Mouse (Mus musculus) CD8-positive naive resting alpha-beta T cell, adult 57 days (primary cell): ENCODE results near the gene Polr2l. TPM values are rescaled to one million over a fixed set of nuclear protein-coding genes. Genes with fewer than 3 reads are reported as not detected.

Experiments
- total RNA-seq: library from RNA; stranded (reverse); gene quantifications from one replicate; pipeline ENCODE4 v1.2.4, GENCODE M21; 2023

Gene Polr2l
- total RNA-seq: 16.4 TPM

GRCm38 (mm10) chr7:141475011-141475804, at the start of gene Polr2l, which contains the start of gene Tspan4:
Gene Polr2l, minus strand, starts transcription at chr7:141475132.
Gene Tspan4, plus strand, starts transcription at chr7:141475240.

GRCm38 (mm10) chr7:141467230-141468030, 7.5 kb downstream of the Polr2l start, which contains the start of gene Cd151:
Gene Cd151, plus strand, starts transcription at chr7:141467392.

GRCm38 (mm10) chr7:141460391-141461113, 14.4 kb downstream of the Polr2l start, which contains the start of gene Cracr2b:
Gene Cracr2b, plus strand, starts transcription at chr7:141461094.

GRCm38 (mm10) chr7:141454967-141455551, 19.9 kb downstream of the Polr2l start, which contains the start of gene Pnpla2:
Gene Pnpla2, plus strand, starts transcription at chr7:141455198.

GRCm38 (mm10) chr7:141447110-141447991, 27.6 kb downstream of the Polr2l start, which contains the start of gene Rplp2:
Gene Rplp2, plus strand, starts transcription at chr7:141447370.

GRCm38 (mm10) chr7:141443828-141444237, 31.1 kb downstream of the Polr2l start, which contains the start of gene Pidd1:
Gene Pidd1, minus strand, starts transcription at chr7:141444025.

GRCm38 (mm10) chr7:141437178-141438120, 37.5 kb downstream of the Polr2l start, which contains the start of gene Slc25a22:
Gene Slc25a22, minus strand, starts transcription at chr7:141437892.

GRCm38 (mm10) chr7:141429310-141429709, 45.6 kb downstream of the Polr2l start, which contains the start of gene Cend1:
Gene Cend1, minus strand, starts transcription at chr7:141429491.

Other genes starting within 250 kb of the Polr2l start
- 157 TPM for gene Phrf1, start 246.3 kb downstream of the Polr2l start, total RNA-seq
- gene Irf7, start 208.7 kb downstream of the Polr2l start, total RNA-seq: 57.4 TPM
- not detected for gene Cdhr5, start 198.3 kb downstream of the Polr2l start, total RNA-seq
- gene Sct, start 196.0 kb downstream of the Polr2l start, total RNA-seq: not detected
- not detected for gene Drd4, start 183.1 kb downstream of the Polr2l start, total RNA-seq
- gene Deaf1, start 147.4 kb downstream of the Polr2l start, total RNA-seq: 58.1 TPM
- gene Tmem80, start 147.4 kb downstream of the Polr2l start, total RNA-seq: 20.9 TPM
- not detected for gene Eps8l2, start 136.3 kb downstream of the Polr2l start, total RNA-seq
- gene Taldo1, start 82.9 kb downstream of the Polr2l start, total RNA-seq: 97.8 TPM
- 31.1 TPM for gene Gatd1, start 61.0 kb downstream of the Polr2l start, total RNA-seq
- gene Cend1, start 45.6 kb downstream of the Polr2l start, total RNA-seq: not detected
- 67.0 TPM for gene Slc25a22, start 37.2 kb downstream of the Polr2l start, total RNA-seq
- 5.7 TPM for gene Pidd1, start 31.1 kb downstream of the Polr2l start, total RNA-seq
- 3,653 TPM for gene Rplp2, start 27.8 kb downstream of the Polr2l start, total RNA-seq
- 53.0 TPM for gene Pnpla2, start 19.9 kb downstream of the Polr2l start, total RNA-seq
- 1.0 TPM for gene Cracr2b, start 14.0 kb downstream of the Polr2l start, total RNA-seq
- 6.8 TPM for gene Cd151, start 7.7 kb downstream of the Polr2l start, total RNA-seq
- gene Tspan4, start 108 bp upstream of the Polr2l start, total RNA-seq: 0.95 TPM
- 23.3 TPM for gene Chid1, start 64.7 kb upstream of the Polr2l start, total RNA-seq
- 41.1 TPM for gene Ap2a2, start 87.0 kb upstream of the Polr2l start, total RNA-seq
- not detected for gene Muc6, start 180.2 kb upstream of the Polr2l start, total RNA-seq
- 1.0 TPM for gene Muc2, start 215.2 kb upstream of the Polr2l start, total RNA-seq